Mouse (Mus musculus) lung, postnatal 0 days (tissue): ENCODE results near the gene Myo15b.

ENCODE experiments used
- CTCF ChIP-seq: IDR thresholded peaks from 2 replicates; pipeline ENCODE4 v1.5.1; 2016; ENCODE audit warnings: antibody characterized with exemption, mild to moderate bottlenecking
- EP300 ChIP-seq: IDR thresholded peaks from 2 replicates; pipeline ENCODE4 v1.6.1; 2016; ENCODE audit warnings: antibody characterized with exemption, mild to moderate bottlenecking, control low read depth

DNA sequence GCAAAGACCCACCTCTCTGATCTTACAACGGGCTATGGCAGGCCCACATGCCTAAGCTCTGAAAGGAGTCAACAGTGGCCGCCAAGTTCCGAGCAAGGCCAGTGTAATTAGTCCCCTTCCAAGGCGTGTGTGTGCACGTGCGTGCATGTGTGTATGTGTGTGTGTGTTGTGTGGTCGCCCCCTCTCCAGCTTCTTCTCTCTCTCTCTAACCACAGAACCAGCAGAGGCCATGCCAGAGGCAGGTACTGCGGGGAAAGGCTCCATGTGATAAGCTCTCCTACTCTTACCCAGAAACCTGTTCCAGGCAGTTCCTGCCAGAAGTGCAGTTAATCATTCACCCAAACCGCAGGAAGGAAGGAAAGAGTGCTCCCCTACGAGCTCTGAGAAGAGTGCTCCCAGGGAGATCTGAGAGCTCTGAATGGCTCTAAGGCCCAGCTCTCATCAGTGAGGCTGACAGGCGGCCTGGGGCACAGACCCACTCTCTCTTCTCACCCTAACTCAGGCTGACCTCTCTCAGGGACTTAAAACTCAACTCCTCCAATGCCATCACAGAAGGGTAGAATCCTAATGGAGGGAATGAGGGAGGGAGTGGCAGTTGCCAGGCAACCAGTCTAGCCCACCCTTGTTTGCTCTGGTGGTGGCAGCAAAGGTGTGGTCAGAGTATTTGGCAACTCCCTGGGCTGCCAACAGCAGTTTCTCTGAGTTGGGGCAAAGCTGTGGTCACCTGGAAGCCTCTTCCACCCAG, 53.6 kb downstream of the Myo15b start, which contains the start of gene Smim6:
- TF ChIP-seq CTCF (no peak), EP300 (0 out of 2 replicates have a peak, but pooled peaks have one; percentile 5)
